Mouse (Mus musculus) embryonic fibroblast, embryonic 13.5 days (primary cell): ENCODE measurements around the gene Frmd4a.

Experiments used
- CTCF ChIP-seq: IDR thresholded peaks from 2 replicates; pipeline ENCODE4 v1.5.1; 2011; ENCODE audit warnings: mild to moderate bottlenecking, control low read depth, low read length, moderate library complexity, borderline replicate concordance; ENCODE audit not compliant: insufficient read depth
- POLR2A ChIP-seq: IDR thresholded peaks from 2 replicates; pipeline ENCODE4 v1.6.1; 2011; ENCODE audit warnings: low read depth, mild to moderate bottlenecking, control low read depth, low read length, moderate library complexity

DNA sequence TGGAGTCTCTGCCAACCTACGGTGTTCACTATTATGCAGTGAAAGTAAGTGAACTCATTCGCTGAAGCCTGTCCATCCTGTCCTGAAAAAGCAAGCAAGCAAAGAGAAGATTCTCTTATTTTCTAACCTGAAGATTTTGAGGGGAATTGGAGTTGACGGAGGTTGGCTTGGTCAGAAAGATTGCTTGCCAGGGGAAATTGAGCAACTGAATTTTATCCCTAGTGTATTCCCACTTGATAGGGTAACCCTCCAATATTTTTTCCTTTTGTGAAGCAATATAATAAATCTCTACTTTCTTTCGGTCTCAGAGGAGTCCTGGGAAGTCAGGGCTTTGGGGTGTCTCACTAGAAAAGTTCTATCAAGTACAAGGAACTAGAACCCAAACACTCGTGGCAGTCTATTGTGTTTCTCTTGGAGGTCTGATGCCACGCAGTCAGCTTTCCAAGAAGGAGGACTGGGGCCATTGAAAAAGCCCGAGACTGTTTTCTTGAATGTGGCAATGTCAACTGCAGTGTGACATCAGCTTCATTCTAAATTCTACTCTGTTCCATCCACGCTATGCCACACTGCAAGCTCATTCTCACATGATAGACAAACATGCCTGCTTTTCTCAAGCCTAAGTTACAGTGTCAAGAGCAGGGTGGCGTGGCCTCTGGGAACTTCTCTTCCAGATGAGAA is 517.8 kb downstream of the Frmd4a start:
- TF ChIP-seq CTCF (no peak), POLR2A (no peak)
